Mouse (Mus musculus) megakaryocyte-erythroid progenitor cell, adult 5-6 weeks (primary cell): ENCODE measurements around the gene 1700061G19Rik. TPM values are rescaled to one million over a fixed set of nuclear protein-coding genes. Genes with fewer than 3 reads are reported as not detected.

ENCODE experiments used
- ATAC-seq: replicated peaks from 2 replicates; pipeline ENCODE4 v1.8.0; 2016; ENCODE audit warnings: mild to moderate bottlenecking, inconsistent platforms; ENCODE audit not compliant: severe bottlenecking, poor library complexity, low FRiP score, low TSS enrichment
- total RNA-seq, 2 experiments: library from RNA; stranded (forward) in 1 of 2; stranded (reverse) in 1 of 2; fragments of 200-1000, 215-1000 nt in 1 of 2; fragments of >200 nt in 1 of 2; fragmentation: Nextera tagmentation in 1 of 2; gene quantifications; 2 replicates each; pipeline ENCODE4 v1.2.3; 2014 to 2017

Gene 1700061G19Rik
- total RNA-seq, 2 experiments from 2014 or later = not detected

- no peak for ATAC-seq
These were observed 5.7 kb upstream of the 1700061G19Rik start for GRCm38 (mm10) chr17:56869481-56869977.

- no peak for ATAC-seq
These were observed 4.9 kb upstream of the 1700061G19Rik start for GRCm38 (mm10) chr17:56870287-56870953.

- no peak; the same call in 1 of the 2 replicates for ATAC-seq
These were observed 3.5 kb upstream of the 1700061G19Rik start for GRCm38 (mm10) chr17:56871767-56872166.

GRCm38 (mm10) chr17:56872512-56872911 lies 2.8 kb upstream of the 1700061G19Rik start:
- ATAC-seq = no peak

GRCm38 (mm10) chr17:56874237-56874636 lies 1.0 kb upstream of the 1700061G19Rik start, which contains the start of gene Acsbg2:
Gene Acsbg2 (minus strand): TSS chr17:56874447.
- no peak for ATAC-seq

GRCm38 (mm10) chr17:56876465-56876864 lies 1.2 kb downstream of the 1700061G19Rik start:
- no peak for ATAC-seq

- no peak for ATAC-seq
These were observed 1.7 kb downstream of the 1700061G19Rik start for GRCm38 (mm10) chr17:56876981-56877380.

- ATAC-seq = no peak
These were observed 2.1 kb downstream of the 1700061G19Rik start for GRCm38 (mm10) chr17:56877426-56877825.

- peak; percentile 49 for ATAC-seq
These were observed 8.3 kb downstream of the 1700061G19Rik start for GRCm38 (mm10) chr17:56883612-56884011.

- ATAC-seq = no peak
These were observed 9.1 kb downstream of the 1700061G19Rik start for GRCm38 (mm10) chr17:56884331-56884730.

GRCm38 (mm10) chr17:56884809-56885208 lies 9.5 kb downstream of the 1700061G19Rik start:
- ATAC-seq = no peak

- no peak for ATAC-seq
These were observed 12.8 kb downstream of the 1700061G19Rik start for GRCm38 (mm10) chr17:56888050-56888449.

GRCm38 (mm10) chr17:56890018-56890417 lies 14.7 kb downstream of the 1700061G19Rik start:
- peak; percentile 81 for ATAC-seq

- no peak for ATAC-seq
These were observed 20.2 kb downstream of the 1700061G19Rik start for GRCm38 (mm10) chr17:56895368-56895918.

GRCm38 (mm10) chr17:56896513-56897129 lies 21.3 kb downstream of the 1700061G19Rik start:
- no peak for ATAC-seq

- peak; percentile 80 for ATAC-seq
These were observed 22.4 kb downstream of the 1700061G19Rik start for GRCm38 (mm10) chr17:56897630-56898195.

GRCm38 (mm10) chr17:56902698-56903097 lies 27.4 kb downstream of the 1700061G19Rik start:
- no peak for ATAC-seq

- no peak for ATAC-seq
These were observed 30.9 kb downstream of the 1700061G19Rik start for GRCm38 (mm10) chr17:56906166-56906565.

- no peak for ATAC-seq
These were observed 31.8 kb downstream of the 1700061G19Rik start for GRCm38 (mm10) chr17:56907096-56907495.

- peak; percentile 23 for ATAC-seq
These were observed 32.6 kb downstream of the 1700061G19Rik start for GRCm38 (mm10) chr17:56907887-56908286.
